Mouse (Mus musculus) embryonic stem cell, embryonic (primary cell): ENCODE data around the gene Hoxd3.

Experiments used
- CTCF ChIA-PET, 4 experiments: fragments of 300-600 bp in 2 of 4; fragments of 350-600 bp in 2 of 4; sonication (Branson Sonifier 250); formaldehyde crosslinking; loops; one replicate each; lab custom pipeline; 2022; ENCODE audit warnings: inconsistent platforms in 2 of 4; lab: Charles Lee
- POLR2A ChIA-PET, 4 experiments: fragments of 300-600 bp in 2 of 4; fragments of 350-600 bp in 2 of 4; sonication (Branson Sonifier 250); formaldehyde crosslinking; loops; one replicate each; lab custom pipeline; 2022; ENCODE audit warnings: antibody characterized with exemption in 4 of 4, inconsistent platforms in 1 of 4; lab: Charles Lee

Gene Hoxd3

DNA sequence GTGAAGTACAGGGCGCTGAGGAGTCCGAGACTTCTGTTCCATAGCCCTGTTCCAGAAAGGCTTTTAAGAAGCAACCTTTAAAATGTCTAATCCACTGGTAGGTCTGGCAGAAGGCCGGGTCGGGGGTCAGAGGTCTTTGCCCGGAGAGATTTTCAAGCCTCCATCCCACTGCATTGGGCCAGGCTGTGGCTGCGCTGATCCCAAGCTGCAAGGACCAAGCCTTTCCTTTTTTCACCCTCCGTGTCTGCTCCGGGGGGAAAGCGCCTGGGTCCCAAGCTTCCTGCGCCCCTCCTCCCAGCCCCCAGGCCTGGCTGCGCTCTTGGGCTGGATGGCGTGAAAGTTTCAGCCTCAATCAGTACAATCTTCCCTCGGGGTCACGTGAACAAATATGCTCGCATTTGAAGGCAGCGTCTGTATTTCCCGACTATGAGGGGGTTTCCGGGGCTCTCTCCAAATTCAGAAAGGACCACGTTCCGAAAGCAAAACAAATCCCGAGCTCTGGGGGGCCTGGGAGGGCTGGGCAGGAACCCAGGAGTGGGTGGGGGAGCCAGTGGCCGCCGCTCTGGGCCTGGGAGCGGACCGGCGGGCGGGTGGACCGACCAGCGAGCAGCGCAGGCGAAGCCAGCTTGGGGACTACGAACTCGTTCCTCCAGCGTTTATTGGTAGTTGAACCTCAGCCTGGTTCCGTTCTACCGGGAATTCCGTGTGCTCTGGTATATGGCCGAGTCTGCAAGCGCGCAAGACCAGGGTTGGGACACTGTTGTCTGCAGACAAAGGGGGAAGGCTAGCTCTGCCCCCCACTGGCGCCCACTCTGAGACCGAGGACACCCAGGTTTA lies 24.3 kb downstream of the Hoxd3 start:
- ChIA-PET POLR2A (interaction anchor here in 2 of 4 experiments (1.1 to 1.5 kb wide), 2 partner anchors 10 to 45 kb away, joined by 3 to 4 read pairs; partner anchors contain the start of gene Hoxd10 (in 1 of the 2)), CTCF (interaction anchor here in 3 of 4 experiments (0.5 to 0.6 kb wide), 4 partner anchors 30 to 70 kb away, joined by 3 to 6 read pairs (median 4); no protein-coding TSS in a partner anchor)

DNA sequence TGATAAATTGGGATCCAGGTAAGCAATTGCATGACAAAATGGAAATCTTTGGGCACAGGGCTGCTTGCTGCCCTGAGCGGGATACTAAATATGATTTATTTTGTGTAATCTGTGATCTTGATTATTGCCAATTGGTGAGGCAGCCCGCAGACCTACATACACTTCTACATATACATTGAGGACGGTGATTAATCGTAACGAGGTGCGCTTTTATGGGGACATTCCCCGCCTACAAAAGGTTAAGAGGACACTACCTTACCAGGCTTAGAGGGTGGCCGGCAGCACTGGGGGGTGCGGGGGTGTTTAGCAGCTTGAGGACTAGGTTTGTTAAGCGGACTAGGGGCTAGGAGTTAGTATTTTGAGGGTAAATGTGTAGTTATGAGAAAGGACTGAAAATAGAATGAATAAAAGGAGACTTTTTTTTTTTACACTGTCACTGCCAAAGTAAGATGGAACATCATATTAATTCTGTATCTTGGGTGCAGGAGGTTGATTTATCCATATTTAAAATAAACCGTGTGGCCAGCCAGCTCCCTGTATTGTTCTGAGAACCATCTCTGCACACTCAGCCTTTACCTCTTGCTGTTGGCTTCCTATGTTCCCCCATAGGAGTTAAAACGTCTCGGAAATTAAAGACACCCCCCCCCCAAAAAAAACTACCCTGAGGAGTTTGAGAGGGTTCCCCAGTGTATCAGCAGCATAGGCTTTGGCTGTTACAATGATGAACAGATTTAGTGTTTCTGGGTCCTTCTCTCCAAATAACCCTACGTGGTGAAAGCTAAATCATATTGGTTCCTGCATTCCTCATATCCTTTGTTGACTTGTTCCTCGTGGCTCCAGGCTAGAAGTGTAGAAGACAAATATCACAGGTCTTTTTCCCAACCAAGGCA lies 25.2 kb downstream of the Hoxd3 start:
- CTCF ChIA-PET = no interaction called here

DNA sequence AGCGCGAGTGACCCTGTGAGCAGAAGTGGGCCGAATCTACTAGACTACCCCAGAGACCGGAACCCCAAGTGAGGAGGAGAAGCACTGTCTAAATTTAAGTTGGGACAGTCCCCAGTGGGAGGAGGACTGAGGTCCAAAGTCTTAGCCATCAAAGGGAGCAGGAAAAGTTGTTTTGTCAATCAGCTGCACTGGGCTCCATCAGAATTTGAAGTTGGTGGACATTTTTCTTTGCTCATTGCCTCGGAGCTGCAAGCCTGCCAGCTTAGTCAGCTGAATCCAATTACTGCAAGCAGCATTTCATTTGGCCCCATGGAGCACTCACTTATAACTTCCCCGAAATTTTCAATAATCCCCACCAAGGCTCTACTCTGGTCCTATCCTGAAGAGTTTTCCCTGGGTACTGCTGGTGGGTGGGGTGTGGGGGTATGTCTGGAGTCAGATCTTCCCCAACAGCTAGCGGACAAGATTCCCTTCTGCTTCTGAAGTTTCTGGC lies 25.9 kb downstream of the Hoxd3 start:
- ChIA-PET CTCF (interaction anchor here in 1 of 4 experiments (0.9 kb wide), 1 partner anchor 14 kb away, joined by 3 read pairs; no protein-coding TSS in a partner anchor), POLR2A (interaction anchor here in 1 of 4 experiments (0.7 kb wide), 1 partner anchor 129 kb away, joined by 9 read pairs; no protein-coding TSS in a partner anchor)

More for the DNA sequence above, 25.2 kb downstream of the Hoxd3 start:
- POLR2A ChIA-PET = interaction anchor here in 1 of 4 experiments (0.7 kb wide), 2 partner anchors 91 to 128 kb away, joined by 5 to 9 read pairs; no protein-coding TSS in a partner anchor

DNA sequence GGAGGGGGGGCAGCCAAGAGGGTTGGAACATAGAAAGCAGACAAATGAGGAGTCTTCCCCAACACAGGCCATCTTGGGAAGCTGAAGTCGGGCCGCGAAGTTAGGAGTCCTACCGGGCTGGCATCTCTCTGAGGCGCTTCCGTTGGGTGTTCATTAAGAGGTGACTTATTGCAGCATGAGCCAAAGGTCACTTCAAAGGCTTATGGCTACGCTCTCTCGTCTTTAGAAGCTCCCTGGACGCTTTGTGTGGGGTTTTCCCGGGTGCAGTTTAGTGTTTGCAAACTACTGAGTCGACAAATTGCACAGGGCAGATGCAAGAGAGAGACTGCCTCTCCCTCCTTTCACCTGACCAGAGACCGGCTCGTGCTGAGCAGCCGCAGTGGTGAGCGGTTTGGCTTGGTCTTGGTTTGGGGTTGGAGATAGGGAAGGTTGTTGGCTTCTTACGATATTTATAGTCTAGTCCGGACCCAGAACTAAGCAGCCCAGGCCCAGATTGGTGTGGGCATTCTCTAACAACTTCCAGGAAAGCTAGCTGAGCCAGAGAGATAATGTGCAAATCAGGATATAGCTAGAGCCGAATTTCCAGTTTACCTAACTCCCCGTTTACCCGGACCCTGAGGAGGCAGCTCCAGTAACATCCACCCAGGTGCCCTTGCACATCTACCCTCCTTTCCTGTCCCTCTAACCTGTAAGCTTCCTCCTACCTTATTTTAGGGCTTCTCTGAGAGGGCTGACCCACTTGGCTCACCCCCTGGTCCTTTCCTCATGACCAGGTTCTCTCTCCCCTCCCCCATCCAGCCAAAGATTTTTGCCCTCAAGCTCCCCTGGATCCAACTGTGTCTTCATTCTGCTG lies 27.1 kb downstream of the Hoxd3 start:
- CTCF ChIA-PET = interaction anchor here in 1 of 4 experiments (1.8 kb wide), 1 partner anchor 23 kb away, joined by 8 read pairs; no protein-coding TSS in a partner anchor
- POLR2A ChIA-PET = interaction anchor here in 1 of 4 experiments (0.8 to 1.1 kb wide), 2 partner anchors 48 to 53 kb away, joined by 3 read pairs; no protein-coding TSS in a partner anchor

DNA sequence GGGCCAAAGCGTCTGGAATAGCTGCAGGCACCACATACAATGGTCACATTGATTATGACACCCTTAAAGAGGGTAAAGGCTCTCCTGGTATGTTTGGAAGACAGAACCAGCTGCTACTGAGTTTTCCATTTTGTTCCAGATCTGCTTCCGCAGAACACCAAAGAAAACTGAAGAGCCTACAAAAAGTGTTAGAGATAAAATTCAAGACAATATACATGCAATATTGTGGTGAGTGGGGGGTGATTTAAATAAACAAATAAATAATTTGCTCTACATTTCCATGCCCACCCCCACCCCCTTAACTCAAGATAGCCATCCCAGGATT lies 27.7 kb downstream of the Hoxd3 start:
- ChIA-PET CTCF (interaction anchor here in 1 of 4 experiments (1.8 kb wide), 1 partner anchor 24 kb away, joined by 8 read pairs; no protein-coding TSS in a partner anchor), POLR2A (no interaction called here)

DNA sequence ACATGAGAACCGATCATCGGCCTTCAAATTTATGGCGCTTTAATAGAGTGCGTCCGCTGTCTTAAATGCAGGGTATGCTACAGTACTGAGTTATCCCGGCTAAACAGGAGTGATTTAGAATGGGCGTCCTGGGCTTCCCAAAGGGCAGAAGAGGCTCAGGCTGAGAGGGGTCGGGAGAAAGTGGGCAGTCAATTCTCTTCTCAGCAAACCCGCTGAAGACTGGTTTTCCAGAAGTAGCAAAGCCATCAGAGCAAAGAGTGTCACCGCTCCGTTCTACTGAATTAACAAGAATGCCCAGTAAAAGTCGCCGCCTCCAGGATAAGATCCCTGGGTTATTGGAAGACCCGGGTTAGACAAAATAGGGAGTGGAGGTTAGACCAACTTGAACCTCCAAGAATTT lies 28.1 kb downstream of the Hoxd3 start:
- ChIA-PET POLR2A (interaction anchor here in 1 of 4 experiments (0.6 to 0.7 kb wide), 2 partner anchors 10 to 50 kb away, joined by 3 to 6 read pairs; no protein-coding TSS in a partner anchor), CTCF (interaction anchor here in 1 of 4 experiments (1.8 kb wide), 1 partner anchor 24 kb away, joined by 8 read pairs; no protein-coding TSS in a partner anchor)

DNA sequence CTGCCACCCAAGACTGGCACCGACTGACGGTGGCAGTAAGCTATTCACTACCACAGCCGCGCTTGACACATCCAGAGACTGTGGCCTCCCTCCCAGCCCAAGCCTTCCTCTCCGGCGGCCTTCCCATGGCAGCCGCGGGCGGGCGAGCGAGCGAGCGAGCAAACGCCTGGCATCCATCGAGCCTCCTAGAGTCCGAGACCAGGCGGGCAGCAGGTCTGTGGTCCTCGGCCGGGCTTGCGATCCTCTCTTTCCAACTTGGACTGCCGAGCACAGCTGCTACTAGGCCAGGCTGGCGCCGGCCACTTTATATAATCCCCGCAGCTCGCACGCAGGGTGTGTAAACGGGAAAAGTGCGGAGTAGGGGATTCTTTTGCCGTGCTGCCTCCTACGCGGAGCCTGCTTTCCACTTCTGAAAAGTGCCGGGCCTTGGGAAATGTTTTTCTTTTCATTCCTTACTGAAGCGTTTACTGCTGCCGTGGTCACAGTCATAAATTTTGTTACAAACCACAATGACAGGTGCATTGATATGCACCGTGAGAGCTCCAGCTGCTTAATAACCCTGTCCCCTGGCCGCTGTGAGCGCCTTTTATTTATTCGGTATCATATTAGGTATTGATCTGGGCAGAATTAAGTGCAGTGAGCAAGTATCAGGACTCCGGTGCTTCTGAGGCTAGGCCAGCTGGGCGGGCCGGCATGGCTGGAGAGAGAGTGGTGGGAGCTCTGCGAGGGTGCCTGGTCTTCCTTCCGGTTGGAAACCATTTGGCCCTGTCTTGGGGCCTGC lies 28.8 kb downstream of the Hoxd3 start:
- CTCF ChIA-PET = no interaction called here

DNA sequence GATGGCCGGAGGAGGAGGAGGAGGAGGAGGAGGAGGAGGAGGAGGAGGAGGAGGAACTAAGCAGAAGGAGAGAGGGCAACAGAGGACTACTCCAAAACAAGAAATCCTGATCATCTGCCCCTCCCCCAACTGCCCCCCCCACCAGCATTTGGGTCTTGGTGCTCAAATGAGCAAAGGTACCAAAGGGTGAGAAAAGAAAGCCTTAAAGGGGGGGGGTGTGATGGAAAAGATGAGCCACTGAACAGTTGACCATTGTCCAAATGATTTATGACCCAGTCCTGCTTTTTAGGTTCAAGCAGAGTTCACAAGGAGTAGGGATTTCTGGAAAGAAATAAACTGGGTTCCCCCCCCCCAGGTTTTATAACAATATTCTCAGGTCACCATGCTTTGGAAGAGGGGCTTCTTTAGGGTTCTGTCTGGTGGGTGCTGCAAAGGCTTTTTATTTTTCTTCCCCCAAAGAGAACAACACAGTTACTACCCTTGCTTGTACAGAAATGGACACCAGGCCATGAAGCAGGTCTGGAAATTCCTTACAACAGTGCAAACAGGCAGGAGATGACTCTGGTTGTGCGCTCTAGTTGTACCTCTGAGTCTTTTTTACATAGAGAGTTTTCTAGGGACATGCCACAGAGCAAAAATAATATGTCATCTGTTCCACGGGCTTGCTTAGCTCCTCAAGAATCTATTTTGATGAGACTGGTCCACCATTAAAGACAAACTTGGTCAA lies 29.7 kb downstream of the Hoxd3 start:
- ChIA-PET CTCF (no interaction called here), POLR2A (interaction anchor here in 1 of 4 experiments (0.5 kb wide), 1 partner anchor 252 kb away, joined by 3 read pairs; no protein-coding TSS in a partner anchor)

More for the DNA sequence above, 28.8 kb downstream of the Hoxd3 start:
- POLR2A ChIA-PET = interaction anchor here in 1 of 4 experiments (0.6 to 0.7 kb wide), 2 partner anchors 11 to 49 kb away, joined by 3 to 6 read pairs; no protein-coding TSS in a partner anchor

DNA sequence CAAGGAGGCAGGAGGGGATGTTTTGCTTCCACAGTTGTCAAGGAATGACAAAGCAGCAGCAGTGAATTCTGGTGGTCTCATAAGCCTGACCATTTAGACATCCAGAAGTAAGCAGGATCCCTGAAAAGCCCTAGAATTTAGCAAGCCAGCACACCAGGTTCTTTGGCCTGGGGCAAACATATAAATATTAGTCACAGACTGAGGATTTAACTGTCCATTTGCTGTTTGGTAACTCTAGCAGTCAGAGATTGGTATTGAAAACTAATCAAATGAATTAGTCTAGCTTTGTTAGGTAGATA lies 30.2 kb downstream of the Hoxd3 start:
- ChIA-PET POLR2A (interaction anchor here in 1 of 4 experiments (0.5 kb wide), 1 partner anchor 252 kb away, joined by 3 read pairs; no protein-coding TSS in a partner anchor), CTCF (no interaction called here)

DNA sequence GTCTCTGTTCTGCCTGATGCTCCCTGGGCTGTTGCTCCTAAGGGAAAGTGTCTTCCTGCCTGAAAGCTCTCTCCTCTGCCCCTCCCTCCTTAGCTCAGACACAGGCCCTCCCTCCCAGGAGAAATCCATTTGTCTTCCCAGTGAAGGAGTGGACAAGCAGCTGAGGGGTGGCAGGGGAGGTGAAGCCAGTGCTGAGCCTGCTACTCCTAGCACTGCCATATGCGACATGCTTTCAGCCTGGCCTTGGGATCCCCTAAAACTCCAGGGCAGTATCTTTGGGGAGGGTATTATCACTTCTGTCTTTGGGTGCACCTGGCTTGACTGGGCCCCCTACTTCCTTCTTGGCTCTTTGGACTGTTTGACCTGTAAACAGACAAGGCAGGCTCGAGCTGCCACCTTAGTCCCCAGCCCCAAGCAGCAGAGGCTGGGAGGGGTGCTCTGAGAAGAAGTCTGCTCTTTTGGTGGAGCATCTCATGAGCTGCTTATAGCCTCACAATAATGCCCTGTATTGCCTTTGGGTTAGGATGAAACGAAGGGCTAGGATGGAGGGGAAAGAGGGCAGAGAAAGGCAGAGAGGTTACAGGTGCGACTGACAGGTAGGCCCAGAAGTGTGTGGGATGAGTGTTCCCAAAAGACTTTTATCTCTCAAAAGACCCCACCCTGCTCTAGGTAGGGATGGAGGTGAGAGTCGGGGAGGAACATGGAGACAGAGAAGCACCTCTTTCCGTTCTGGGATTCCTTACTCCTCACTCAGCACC lies 34.0 kb downstream of the Hoxd3 start:
- CTCF ChIA-PET = interaction anchor here in 1 of 4 experiments (1.1 kb wide), 1 partner anchor 218 kb away, joined by 3 read pairs; no protein-coding TSS in a partner anchor
- POLR2A ChIA-PET = interaction anchor here in 3 of 4 experiments (0.6 to 1.4 kb wide), 4 partner anchors 10 to 802 kb away, joined by 3 to 4 read pairs (median 4); no protein-coding TSS in a partner anchor

DNA sequence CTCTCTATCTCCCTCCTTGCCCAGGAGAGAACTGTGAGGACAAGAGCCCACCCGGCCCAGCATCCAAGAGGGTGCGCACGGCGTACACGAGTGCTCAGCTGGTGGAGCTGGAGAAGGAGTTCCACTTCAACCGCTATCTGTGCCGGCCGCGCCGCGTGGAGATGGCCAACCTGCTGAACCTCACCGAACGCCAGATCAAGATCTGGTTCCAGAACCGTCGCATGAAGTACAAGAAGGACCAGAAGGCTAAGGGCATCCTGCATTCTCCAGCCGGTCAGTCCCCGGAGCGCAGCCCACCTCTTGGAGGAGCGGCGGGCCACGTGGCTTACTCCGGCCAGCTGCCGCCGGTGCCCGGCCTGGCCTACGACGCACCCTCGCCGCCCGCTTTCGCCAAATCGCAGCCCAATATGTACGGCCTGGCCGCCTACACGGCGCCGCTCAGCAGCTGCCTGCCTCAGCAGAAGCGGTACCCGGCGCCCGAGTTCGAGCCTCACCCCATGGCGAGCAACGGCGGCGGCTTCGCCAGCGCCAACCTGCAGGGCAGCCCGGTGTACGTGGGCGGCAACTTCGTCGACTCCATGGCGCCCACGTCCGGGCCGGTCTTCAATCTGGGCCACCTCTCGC lies 34.7 kb downstream of the Hoxd3 start:
- POLR2A ChIA-PET = interaction anchor here in 2 of 4 experiments (0.6 to 1.4 kb wide), 3 partner anchors 11 to 802 kb away, joined by 3 to 4 read pairs (median 4); no protein-coding TSS in a partner anchor
- CTCF ChIA-PET = interaction anchor here in 2 of 4 experiments (0.5 to 0.7 kb wide), 2 partner anchors 329 to 1475 kb away, joined by 3 read pairs; partner anchors contain the start of gene Sp9 (in 1 of the 2)

DNA sequence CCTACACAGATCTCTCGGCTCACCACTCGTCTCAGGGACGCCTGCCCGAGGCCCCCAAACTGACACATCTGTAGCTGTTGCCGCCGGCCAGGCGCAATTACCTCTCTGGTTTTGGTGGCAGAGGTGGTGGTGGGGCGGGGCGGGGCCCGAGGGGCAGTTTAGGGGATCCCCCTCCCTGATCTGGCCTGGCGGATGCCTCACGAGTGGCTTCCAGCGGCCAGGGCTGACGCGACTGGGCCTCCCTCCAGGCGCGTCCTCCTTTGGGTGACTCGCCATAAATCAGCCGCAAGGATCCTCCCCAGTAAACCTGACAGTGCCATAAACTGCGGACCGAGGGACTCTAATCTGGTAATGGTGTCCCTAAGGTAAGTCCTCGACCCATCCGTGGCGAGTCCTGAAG lies 35.3 kb downstream of the Hoxd3 start:
- POLR2A ChIA-PET = no interaction called here
- CTCF ChIA-PET = interaction anchor here in 1 of 4 experiments (0.5 to 0.7 kb wide), 2 partner anchors 244 to 330 kb away, joined by 3 read pairs; no protein-coding TSS in a partner anchor

DNA sequence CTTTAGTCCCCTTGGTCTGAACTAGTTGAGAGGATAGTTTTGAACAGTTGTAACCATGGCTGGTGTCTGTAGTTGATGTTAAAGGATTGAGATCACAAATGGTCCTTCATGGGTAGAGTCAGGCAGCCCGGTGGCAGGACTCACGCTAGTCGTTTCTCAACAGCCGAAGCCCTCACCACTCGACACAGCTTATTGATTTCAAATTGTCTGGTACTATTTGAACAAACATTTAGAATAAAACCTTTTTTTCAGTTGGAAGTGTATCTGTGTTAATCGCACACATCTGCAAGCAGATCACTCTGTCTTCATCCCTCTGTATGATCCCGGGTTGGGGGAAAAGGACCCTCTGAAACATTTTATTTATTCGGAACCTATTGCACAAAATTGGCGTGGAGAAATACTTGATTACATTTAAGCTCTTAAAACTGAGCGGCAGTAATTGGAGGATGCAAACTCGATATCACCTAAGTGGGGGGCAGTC lies 36.0 kb downstream of the Hoxd3 start:
- POLR2A ChIA-PET = no interaction called here

DNA sequence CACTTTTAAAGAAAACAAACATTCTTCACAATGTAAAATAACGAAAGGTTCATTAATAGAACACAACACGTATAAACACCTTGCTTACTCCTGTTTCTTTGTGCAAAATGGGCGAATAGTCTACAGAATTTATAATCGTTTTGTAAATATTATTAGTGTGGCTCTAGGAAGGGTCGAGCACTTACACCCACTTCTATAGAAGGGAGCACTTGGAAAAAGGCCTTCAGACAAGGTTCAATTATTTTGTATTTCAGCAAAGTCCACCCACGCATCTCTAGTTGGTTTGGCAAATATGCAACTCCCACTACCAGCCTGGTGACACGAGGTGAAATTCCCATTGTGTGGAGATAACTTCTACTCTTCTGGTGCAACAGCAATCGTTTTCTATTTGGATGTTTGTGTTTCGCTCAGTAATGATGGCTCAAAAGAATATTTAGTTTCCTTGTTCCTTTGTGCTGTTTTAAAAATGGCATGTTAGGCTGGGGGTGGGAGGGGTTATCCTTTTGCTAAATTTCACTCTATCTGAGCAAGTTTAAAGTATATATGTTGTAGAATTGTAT lies 36.8 kb downstream of the Hoxd3 start:
- ChIA-PET CTCF (interaction anchor here in 1 of 4 experiments (0.6 kb wide), 1 partner anchor 76 kb away, joined by 3 read pairs; no protein-coding TSS in a partner anchor), POLR2A (interaction anchor here in 2 of 4 experiments (1.0 to 1.2 kb wide), 2 partner anchors 13 to 21 kb away, joined by 3 to 4 read pairs; no protein-coding TSS in a partner anchor)

More for the DNA sequence above, 36.0 kb downstream of the Hoxd3 start:
- CTCF ChIA-PET = no interaction called here
